Mouse (Mus musculus) heart, postnatal 14 days (tissue): ENCODE measurements around the gene Cyb5r4. TPM values are rescaled to one million over a fixed set of nuclear protein-coding genes. Genes with fewer than 3 reads are reported as not detected.
"Not testable (repeated sequence)": the region's sequence is repeated elsewhere in the genome, so short reads cannot be mapped to it uniquely, and the experiment has no call there.

Experiments used
- DNase-seq, 2 experiments: peaks; one replicate each; pipeline ENCODE4 v3.0.0; 2021 to 2022
- intact Hi-C: fragments of 180-260 bp; cut with DNase I; formaldehyde crosslinking; loops from one replicate; pipeline ENCODE4 v1.15.1; 2025
- long read RNA-seq, 2 experiments: library from polyadenylated mRNA; stranded (forward); transcript quantifications; one replicate each; pipeline ENCODE4 v2.0.0; 2021
- total RNA-seq, 2 experiments: library from RNA; stranded (reverse); gene quantifications; 2 replicates each; pipeline ENCODE4 v1.2.3; 2021

Cyb5r4 gene
- 10 to 100 TPM; 26.3 to 29.0 TPM for total RNA-seq
- long read RNA-seq, experiment 1, transcript Cyb5r4-201 (16 exons, 2,644 nt), result major isoform, 93 of 121 reads
- long read RNA-seq, experiment 1, partial matches to known transcripts, result 5 of 121 reads
- long read RNA-seq, experiment 1, other reads (novel, unspliced or antisense), result 23 of 121 reads
- long read RNA-seq, experiment 2, transcript Cyb5r4-201 (16 exons, 2,644 nt), result major isoform, 69 of 89 reads
- long read RNA-seq, experiment 2, partial matches to known transcripts, result 1 of 89 reads
- long read RNA-seq, experiment 2, other reads (novel, unspliced or antisense), result 19 of 89 reads

GRCm38 (mm10) chr9:87021778-87022523, at the start of gene Cyb5r4:
Cyb5r4 (plus strand) TSS chr9:87022014.
- intact Hi-C loops, result no loop called here
- peak; percentile 96 to 97 for DNase-seq

DNA sequence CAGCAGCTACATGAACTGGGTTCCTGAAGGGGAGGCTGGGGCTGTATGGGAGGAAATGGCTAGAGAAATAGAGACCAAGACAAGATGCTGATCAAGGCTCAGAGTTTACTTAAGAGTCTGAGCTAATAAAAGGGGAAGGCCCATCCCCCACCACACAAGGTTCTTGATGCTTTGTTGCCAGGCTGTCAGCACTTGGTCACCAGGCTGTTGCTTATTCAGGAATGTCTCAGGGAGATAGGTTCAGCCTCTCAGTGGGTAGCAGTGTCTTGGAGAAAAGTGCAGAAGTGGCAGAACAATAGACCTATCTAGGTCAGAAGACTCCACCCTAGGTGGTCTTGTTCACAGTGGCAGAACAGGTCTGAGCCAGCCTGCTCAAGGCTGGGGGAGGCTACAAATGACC, 49.3 kb upstream of the Cyb5r4 start:
- intact Hi-C loops, DNase-seq: not testable (repeated sequence)

- no peak for DNase-seq
- intact Hi-C loops, result no loop called here
Observed at GRCm38 (mm10) chr9:86973562-86973961, 48.3 kb upstream of the Cyb5r4 start.

GRCm38 (mm10) chr9:86976896-86977295, 44.9 kb upstream of the Cyb5r4 start:
- peak in 1 of 2 experiments; percentile 6 for DNase-seq
- intact Hi-C loops, result no loop called here

- DNase-seq, result no peak
- intact Hi-C loops, result no loop called here
Observed at GRCm38 (mm10) chr9:86978257-86978907, 43.4 kb upstream of the Cyb5r4 start.

DNA sequence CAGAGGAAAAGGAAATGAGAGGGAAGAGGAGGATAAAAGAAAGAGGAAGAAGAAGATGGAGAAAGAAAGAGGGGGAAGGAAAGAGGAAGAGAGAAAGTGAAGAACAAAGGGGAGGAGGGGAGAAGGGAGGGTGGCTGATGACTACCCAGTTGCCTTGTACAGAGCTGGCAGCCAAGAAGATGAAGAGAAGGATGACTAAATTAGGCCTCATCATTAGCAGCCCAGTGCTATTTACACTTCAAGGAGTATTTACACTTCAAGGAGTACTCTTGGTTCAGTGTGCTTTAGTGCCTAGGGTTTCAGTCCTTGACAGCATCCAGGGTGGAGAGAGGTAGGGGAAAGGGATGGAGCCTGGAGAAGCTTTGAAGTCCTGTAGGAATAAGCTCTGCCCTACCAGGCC, 41.8 kb upstream of the Cyb5r4 start:
- intact Hi-C loops, result no loop called here
- no peak for DNase-seq

DNA sequence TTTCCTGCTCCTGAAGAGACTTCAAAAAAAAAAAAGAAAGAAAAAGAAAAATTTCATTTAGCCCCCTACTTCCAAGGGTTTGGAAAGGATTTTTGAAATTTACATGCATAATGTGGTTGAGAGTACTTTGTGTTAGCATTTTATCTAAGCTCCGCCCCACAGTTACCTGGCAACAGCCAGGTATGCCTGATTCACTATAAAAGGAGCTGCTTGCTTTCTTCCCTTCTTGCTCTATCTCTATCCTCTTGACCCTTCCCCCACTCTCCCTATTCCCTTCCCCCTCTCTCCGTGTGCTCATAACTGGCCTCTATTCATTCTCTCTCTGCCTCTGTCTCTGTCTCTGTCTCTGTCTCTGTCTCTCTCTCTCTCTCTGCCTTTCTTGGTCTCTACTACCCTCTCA, 40.9 kb upstream of the Cyb5r4 start:
- intact Hi-C loops, result no loop called here
- no peak for DNase-seq

GRCm38 (mm10) chr9:86981551-86981950, 40.3 kb upstream of the Cyb5r4 start:
- no peak for DNase-seq
- intact Hi-C loops, result no loop called here

DNA sequence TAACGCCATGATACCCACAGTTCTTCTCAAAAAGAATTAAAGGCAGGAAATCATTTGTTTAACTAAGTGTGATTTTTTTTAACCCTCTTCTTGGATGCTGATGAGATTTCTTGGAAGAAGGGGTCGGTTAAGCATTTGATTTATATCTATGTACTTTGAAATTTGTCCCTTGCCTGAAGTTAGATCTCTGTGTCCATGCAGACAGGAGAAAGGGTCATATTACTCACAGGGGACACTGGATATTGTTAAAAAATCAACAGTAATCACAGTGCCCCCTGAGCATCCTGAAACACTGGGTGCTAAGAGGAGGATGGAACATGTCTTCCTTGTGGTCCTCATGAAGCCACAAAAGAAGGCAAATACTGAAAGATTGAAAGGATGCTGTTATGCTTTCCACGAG, 37.2 kb upstream of the Cyb5r4 start:
- intact Hi-C loops, result no loop called here
- no peak for DNase-seq

GRCm38 (mm10) chr9:86985105-86985504, 36.7 kb upstream of the Cyb5r4 start:
- DNase-seq, result no peak
- intact Hi-C loops, result no loop called here

DNA sequence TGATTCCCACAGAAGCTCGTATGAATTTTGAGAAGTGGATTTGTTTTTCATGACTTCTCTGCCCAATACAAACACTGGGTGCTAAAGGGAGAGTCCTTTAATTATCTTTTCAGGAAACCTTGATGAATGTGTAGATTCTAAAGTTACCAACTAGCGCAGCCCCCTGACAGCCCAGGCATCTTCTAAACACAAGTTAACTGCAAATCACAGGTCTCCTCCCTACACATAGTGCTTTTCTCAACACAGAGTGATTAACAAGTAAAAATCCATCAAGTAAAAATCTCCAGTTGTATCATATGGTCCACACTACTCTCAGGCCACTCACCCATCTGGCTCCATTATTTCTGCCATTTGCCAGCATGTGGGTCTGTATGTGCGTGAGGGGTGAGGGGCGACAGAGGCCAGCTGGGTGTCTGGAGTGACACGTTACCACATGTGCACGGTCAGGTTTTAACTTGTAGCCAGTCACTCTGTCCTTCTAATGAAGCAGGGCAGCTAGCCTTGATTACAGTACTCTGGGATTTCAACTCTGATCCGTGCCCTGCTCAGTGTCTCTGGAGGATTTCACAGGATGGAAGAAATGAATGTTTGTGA, 35.0 kb upstream of the Cyb5r4 start:
- no peak for DNase-seq
- intact Hi-C loops, result no loop called here

- intact Hi-C loops, result no loop called here
- no peak for DNase-seq
Observed at GRCm38 (mm10) chr9:86989822-86990221, 32.0 kb upstream of the Cyb5r4 start.

DNA sequence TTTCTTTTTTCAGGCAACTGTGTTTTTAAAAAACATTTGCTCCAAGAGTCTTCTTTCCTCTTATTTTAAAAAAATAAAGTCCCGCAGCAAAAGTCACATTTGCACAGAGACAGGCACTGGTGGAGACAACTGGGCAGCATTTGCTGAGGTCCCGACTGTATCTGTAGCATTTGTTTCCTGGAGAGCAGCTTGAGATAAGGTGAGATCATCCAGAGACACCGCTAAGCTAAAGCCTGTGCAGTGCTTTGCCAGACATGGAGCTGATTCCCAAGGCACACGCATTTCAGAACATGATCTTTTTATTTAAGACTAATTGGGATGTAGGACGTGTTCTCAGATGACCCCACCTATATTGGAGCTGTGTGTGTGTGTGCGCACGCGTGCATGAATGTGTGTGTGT, 30.1 kb upstream of the Cyb5r4 start:
- intact Hi-C loops, result no loop called here
- DNase-seq, result no peak

- intact Hi-C loops, result no loop called here
- DNase-seq, result no peak
Observed at GRCm38 (mm10) chr9:86997046-86997691, 24.6 kb upstream of the Cyb5r4 start.

- intact Hi-C loops, result no loop called here
- no peak for DNase-seq
Observed at GRCm38 (mm10) chr9:86999956-87000582, 21.7 kb upstream of the Cyb5r4 start.

- intact Hi-C loops, result no loop called here
Observed at GRCm38 (mm10) chr9:87004701-87005434, 16.9 kb upstream of the Cyb5r4 start.

DNA sequence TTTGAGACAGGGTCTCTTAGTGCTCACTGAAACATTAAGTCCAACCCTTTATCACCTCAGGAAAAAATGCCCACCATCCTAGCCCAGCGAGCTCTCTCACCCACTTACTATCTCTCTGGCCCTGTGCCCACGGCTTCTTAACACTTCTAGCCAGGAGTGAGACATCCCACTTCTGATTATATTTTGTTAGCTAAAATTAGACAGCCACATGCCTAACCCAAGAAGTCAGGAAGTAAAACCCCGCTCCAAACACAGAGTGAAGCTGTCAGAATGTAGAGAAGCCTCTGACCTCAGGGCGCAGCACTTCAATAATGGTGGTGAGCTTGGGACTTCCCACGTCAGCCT, 16.4 kb upstream of the Cyb5r4 start:
- DNase-seq, result peak; percentile 9 to 27
- intact Hi-C loops, result no loop called here

More at GRCm38 (mm10) chr9:87004701-87005434, 16.9 kb upstream of the Cyb5r4 start:
- no peak for DNase-seq

DNA sequence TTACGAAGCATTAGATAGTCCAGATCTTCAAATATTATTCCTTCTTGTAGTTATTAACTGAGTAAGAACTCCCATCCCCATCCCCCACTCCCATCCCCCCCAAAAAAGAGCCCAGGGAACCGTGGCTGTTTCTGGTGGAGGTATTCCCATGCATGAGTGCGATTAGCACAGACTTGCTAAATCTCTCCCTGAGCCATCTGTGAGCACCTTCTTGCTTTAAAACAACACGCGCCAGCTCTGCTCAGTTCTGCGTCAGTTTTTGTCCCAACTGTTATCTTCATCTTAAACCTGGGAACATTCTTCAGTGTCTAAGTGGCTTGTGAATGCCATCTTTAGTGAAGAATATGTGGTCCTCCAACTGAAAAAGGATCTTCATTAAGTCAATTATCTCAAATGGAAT, 13.3 kb upstream of the Cyb5r4 start:
- intact Hi-C loops, result no loop called here

GRCm38 (mm10) chr9:87008919-87009318, 12.9 kb upstream of the Cyb5r4 start:
- no peak for DNase-seq
- intact Hi-C loops, result no loop called here

More for the DNA sequence above, 13.3 kb upstream of the Cyb5r4 start:
- no peak for DNase-seq
